ENCODE assay signal across 8 mouse cellular contexts in genomic region chr2:152729636-152730020, GRCm38 (mm10). TPM values are rescaled to one million over a fixed set of nuclear protein-coding genes. Genes with fewer than 3 reads are reported as not detected.
DNase-seq lines count a peak whose midpoint lies in the region; ATAC-seq and TF ChIP-seq lines count a peak whose summit lies in the region.

No protein-coding gene starts in this region.

- H3K27me3 ChIP-seq in G1E (ENCODE audit: insufficient read depth, low read length): peaks cover 6% of the 10 kb centered on the region; the same call in 1 of the 2 replicates
- H3K27me3 ChIP-seq in limb, embryonic 10.5 days (ENCODE audit: low read depth, poor library complexity, severe bottlenecking): no peaks in the 10 kb centered on the region
- H3K27me3 ChIP-seq in midbrain, embryonic 11.5 days (ENCODE audit: control insufficient read depth, insufficient read depth, low read length): no peaks in the 10 kb centered on the region
- H3K27me3 ChIP-seq in cerebellum, adult 2 months (ENCODE audit: control insufficient read depth, insufficient read depth, low read length): no peaks in the 10 kb centered on the region

- peak overlapping the region; percentile 99 for H3K27ac ChIP-seq in brown adipose tissue, adult 24 weeks (replicated peaks; ENCODE audit: low read depth, low read length)
- peak overlapping the region; percentile 88 for H3K27ac ChIP-seq in limb, embryonic 10.5 days
- H3K27ac ChIP-seq in midbrain, embryonic 11.5 days (ENCODE audit: low read depth, low read length): no peak overlapping the region
- H3K27ac ChIP-seq in cerebellum, adult 2 months (ENCODE audit: insufficient read depth, low read length): no peak overlapping the region

- peak overlapping the region; percentile 24; the same call in 1 of the 2 replicates for H3K4me3 ChIP-seq in G1E (ENCODE audit: low read depth, low read length)
- no peak overlapping the region for H3K4me3 ChIP-seq in brown adipose tissue, adult 24 weeks (ENCODE audit: insufficient read depth, low read depth, low read length)
- H3K4me3 ChIP-seq in limb, embryonic 10.5 days: peak overlapping the region; percentile 28; the same call in 1 of the 2 replicates
- no peak overlapping the region for H3K4me3 ChIP-seq in midbrain, embryonic 11.5 days (ENCODE audit: low read depth, low read length)
- no peak overlapping the region for H3K4me3 ChIP-seq in cerebellum, adult 2 months (replicated peaks; ENCODE audit: insufficient read depth, low read depth, low read length)

- no peak for TF ChIP-seq CTCF in G1E (IDR thresholded peaks at IDR 0.05; ENCODE audit: low read depth, low read length)
- TF ChIP-seq CTCF in cerebellum, adult 2 months (IDR thresholded peaks at IDR 0.05; ENCODE audit: borderline replicate concordance, insufficient read depth, low read depth, low read length): no peak

- no peak for TF ChIP-seq POLR2A in cerebellum, adult 2 months (IDR thresholded peaks at IDR 0.05; ENCODE audit: borderline replicate concordance, insufficient read depth, low read length)

- WGBS in limb, embryonic 10.5 days: 13% methylated on average over 7 of the region's 7 CpGs
- WGBS in midbrain, embryonic 11.5 days: 51% methylated on average over 7 of the region's 7 CpGs
- WGBS in cerebellum, adult 2 months: 28% methylated on average over 7 of the region's 7 CpGs

- DNase-seq in G1E (ENCODE audit: low spot score): no peak
- peak; percentile 79 to 82 for DNase-seq in heart, postnatal 10 days
- DNase-seq in limb, embryonic 10.5 days (ENCODE audit: low spot score): peak; percentile 94
- no peak for DNase-seq in midbrain, embryonic 11.5 days (ENCODE audit: low spot score, missing footprints)
- DNase-seq in layer of hippocampus, postnatal 14 days (ENCODE audit: low spot score in 2 of 2): no peak
- DNase-seq in cerebellum, adult 2 months: no peak
- no peak for DNase-seq in cerebellum, postnatal 25 days

- H3K4me1 ChIP-seq in G1E (ENCODE audit: insufficient read depth, low read depth, low read length): peaks cover 65% of the 10 kb centered on the region
- peaks cover 31% of the 10 kb centered on the region for H3K4me1 ChIP-seq in brown adipose tissue, adult 24 weeks (ENCODE audit: control insufficient read depth, insufficient read depth, insufficient read length, low read length)
- H3K4me1 ChIP-seq in limb, embryonic 10.5 days: peaks cover 93% of the 10 kb centered on the region
- H3K4me1 ChIP-seq in midbrain, embryonic 11.5 days (ENCODE audit: control insufficient read depth, insufficient read depth, low read length): peaks cover 21% of the 10 kb centered on the region
- peaks cover 6% of the 10 kb centered on the region; the same call in 1 of the 2 replicates for H3K4me1 ChIP-seq in cerebellum, adult 2 months (ENCODE audit: control insufficient read depth, insufficient read depth, low read length)

- intact Hi-C loops in heart, postnatal 10 days (cut with DNase I): no loop called here

- ATAC-seq in G1E (ENCODE audit: extremely low read depth, insufficient number of reproducible peaks, low FRiP score, poor library complexity, severe bottlenecking): peak; percentile 61
- ATAC-seq in midbrain, embryonic 11.5 days (ENCODE audit: low FRiP score): peak; percentile 54; the same call in 1 of the 2 replicates

- H3K9ac ChIP-seq in midbrain, embryonic 11.5 days (ENCODE audit: low read length): no peak overlapping the region

- H3K9me3 ChIP-seq in G1E (replicated peaks): no peaks in the 10 kb centered on the region
- no peaks in the 10 kb centered on the region for H3K9me3 ChIP-seq in limb, embryonic 10.5 days (replicated peaks)
- no peaks in the 10 kb centered on the region for H3K9me3 ChIP-seq in midbrain, embryonic 11.5 days (ENCODE audit: control insufficient read depth, low read length)

- H3K36me3 ChIP-seq in G1E (replicated peaks): no peaks in the 10 kb centered on the region
- H3K36me3 ChIP-seq in limb, embryonic 10.5 days: no peaks in the 10 kb centered on the region
- no peaks in the 10 kb centered on the region for H3K36me3 ChIP-seq in midbrain, embryonic 11.5 days (ENCODE audit: control insufficient read depth, insufficient read depth, low read length)

- no peak overlapping the region for H3K4me2 ChIP-seq in midbrain, embryonic 11.5 days

RNA-seq across cellular contexts. Expression of gene Id1, which starts 6.4 kb away (rescaled TPM):
- total RNA-seq in G1E (2014; fragmentation: Nextera tagmentation) (20.8 and 21.7 TPM in 2 replicates), G1E (2017) (33.2 and 41.4 TPM in 2 replicates)
- polyA plus RNA-seq in G1E (2012): 110 TPM in 2 replicates
- polyA plus RNA-seq in brown adipose tissue, adult 24 weeks (2012; ENCODE audit: insufficient read depth, insufficient read length, missing spikeins): 48.0 and 59.8 TPM in 2 replicates
- 10 to 100 TPM; 72.9 to 84.2 TPM for total RNA-seq in heart, postnatal 10 days (2021)
- polyA plus RNA-seq in limb, embryonic 10.5 days (2016; fragmentation: Nextera tagmentation; extraction: Ambion mirVana): 132 and 178 TPM in 2 replicates
- polyA plus RNA-seq in midbrain, embryonic 11.5 days (2014; fragmentation: Nextera tagmentation; extraction: Ambion mirVana): 66.0 and 70.7 TPM in 2 replicates
- 10 to 100 TPM; 32.9 to 35.8 TPM for total RNA-seq in layer of hippocampus, postnatal 14 days (2021)
- 63.8 and 68.7 TPM in 2 replicates for polyA plus RNA-seq in cerebellum, adult 2 months (2012; rRNA removed)

RNA-seq across cellular contexts. Expression of gene Cox4i2, which starts 24.3 kb away (rescaled TPM):
- not detected in 2 replicates for total RNA-seq in G1E (2014; fragmentation: Nextera tagmentation)
- total RNA-seq in G1E (2017): 0.16 TPM in 1 of 2 replicates, not detected in the other
- not detected in 2 replicates for polyA plus RNA-seq in G1E (2012)
- 6.3 and 8.7 TPM in 2 replicates for polyA plus RNA-seq in brown adipose tissue, adult 24 weeks (2012; ENCODE audit: insufficient read depth, insufficient read length, missing spikeins)
- total RNA-seq in heart, postnatal 10 days (2021): 10 to 100 TPM; 17.9 to 22.4 TPM
- polyA plus RNA-seq in limb, embryonic 10.5 days (2016; fragmentation: Nextera tagmentation; extraction: Ambion mirVana): 11.2 and 18.4 TPM in 2 replicates
- 2.8 and 3.7 TPM in 2 replicates for polyA plus RNA-seq in midbrain, embryonic 11.5 days (2014; fragmentation: Nextera tagmentation; extraction: Ambion mirVana)
- 1 to 10 TPM; 2.9 to 3.6 TPM for total RNA-seq in layer of hippocampus, postnatal 14 days (2021)
- polyA plus RNA-seq in cerebellum, adult 2 months (2012; rRNA removed): 9.2 and 9.7 TPM in 2 replicates

RNA-seq across cellular contexts. Expression of gene Mcts2, which starts 42.8 kb away (rescaled TPM):
- total RNA-seq in G1E (2014; fragmentation: Nextera tagmentation) (24.2 and 24.3 TPM in 2 replicates), G1E (2017) (30.0 and 33.3 TPM in 2 replicates)
- 2.1 and 2.6 TPM in 2 replicates for polyA plus RNA-seq in G1E (2012)
- polyA plus RNA-seq in brown adipose tissue, adult 24 weeks (2012; ENCODE audit: insufficient read depth, insufficient read length, missing spikeins): 42.0 and 42.5 TPM in 2 replicates
- 10 to 100 TPM; 17.8 to 19.1 TPM for total RNA-seq in heart, postnatal 10 days (2021)
- polyA plus RNA-seq in limb, embryonic 10.5 days (2016; fragmentation: Nextera tagmentation; extraction: Ambion mirVana): 38.0 and 43.9 TPM in 2 replicates
- 43.4 and 48.6 TPM in 2 replicates for polyA plus RNA-seq in midbrain, embryonic 11.5 days (2014; fragmentation: Nextera tagmentation; extraction: Ambion mirVana)
- total RNA-seq in layer of hippocampus, postnatal 14 days (2021): 10 to 100 TPM; 25.4 to 25.7 TPM
- polyA plus RNA-seq in cerebellum, adult 2 months (2012; rRNA removed): 19.2 and 19.9 TPM in 2 replicates

Comparison
In these comparisons a context has a peak if more than half of its experiments do, and no peak if none do; other contexts are left out.
1. DNase-seq: peak in heart, postnatal 10 days (2 of 2) and limb, embryonic 10.5 days (single experiment); none in G1E (single experiment), midbrain, embryonic 11.5 days (single experiment), layer of hippocampus, postnatal 14 days (0 of 2), cerebellum, adult 2 months (0 of 2) and cerebellum, postnatal 25 days (0 of 2).
2. H3K4me3 ChIP-seq: peak in G1E (single experiment) and limb, embryonic 10.5 days (single experiment); none in brown adipose tissue, adult 24 weeks (single experiment), midbrain, embryonic 11.5 days (single experiment) and cerebellum, adult 2 months (single experiment).
3. H3K27ac ChIP-seq: peak in brown adipose tissue, adult 24 weeks (single experiment) and limb, embryonic 10.5 days (single experiment); none in midbrain, embryonic 11.5 days (single experiment) and cerebellum, adult 2 months (single experiment).